Mouse (Mus musculus) G1E (cell line): ENCODE measurements around the gene Tff3.

ENCODE experiments used
- CTCF ChIP-seq: IDR thresholded peaks from 2 replicates; pipeline ENCODE4 v1.5.1; 2012; ENCODE audit warnings: low read depth, low read length, inconsistent platforms, mixed read lengths
- GATA1 ChIP-seq: IDR thresholded peaks from 2 replicates; pipeline ENCODE4 v1.6.1; 2012; ENCODE audit warnings: borderline replicate concordance, low read length, inconsistent platforms, mixed read lengths
- GATA2 ChIP-seq: IDR thresholded peaks from 2 replicates; pipeline ENCODE4 v1.6.1; 2012; ENCODE audit warnings: low read depth, low read length, inconsistent platforms, borderline replicate concordance
- POLR2AphosphoS5 ChIP-seq: IDR thresholded peaks from 2 replicates; pipeline ENCODE4 v1.6.1; 2012; ENCODE audit warnings: low read depth, low read length, inconsistent platforms; ENCODE audit not compliant: insufficient replicate concordance
- TAL1 ChIP-seq: conservative IDR thresholded peaks from 2 replicates; pipeline ENCODE4 v1.6.1; 2012; ENCODE audit warnings: low read depth, low read length, inconsistent platforms, mixed read lengths

- no peak for TF ChIP-seq CTCF
- TF ChIP-seq POLR2AphosphoS5 = no peak
- TF ChIP-seq GATA1 = no peak
- no peak for TF ChIP-seq GATA2
- no peak for TF ChIP-seq TAL1
Observed at GRCm38 (mm10) chr17:31079078-31079840, 50.2 kb downstream of the Tff3 start.
